Mouse (Mus musculus) lung, postnatal 0 days (tissue): ENCODE results near the gene Tiam2. TPM values are rescaled to one million over a fixed set of nuclear protein-coding genes. Genes with fewer than 3 reads are reported as not detected.

Source experiments
- ATAC-seq: fragments of 200-750 bp; cut with Nextera tagmentation; 2 replicates; pipeline ENCODE4 v1.8.0; 2017; ENCODE audit warnings: moderate library complexity
- DNase-seq: peaks from one replicate; pipeline ENCODE4 v3.0.0-alpha.2; 2016; ENCODE audit warnings: low spot score
- H3K27ac ChIP-seq: fragments of 300-500 bp; sonication (generic); 2 replicates; pipeline ENCODE4 v1.5.1; 2014; ENCODE audit warnings: antibody characterized with exemption, mild to moderate bottlenecking, low read length, mixed read lengths
- H3K27me3 ChIP-seq: fragments of 300-500 bp; sonication (generic); replicated peaks from 2 replicates; pipeline ENCODE4 v1.6.1; 2014; ENCODE audit warnings: low read length, mixed read lengths; ENCODE audit not compliant: insufficient read depth
- H3K36me3 ChIP-seq: fragments of 300-500 bp; sonication (generic); 2 replicates; pipeline ENCODE4 v1.6.1; 2014; ENCODE audit warnings: low read length, mixed read lengths; ENCODE audit not compliant: insufficient read depth
- H3K4me1 ChIP-seq: fragments of 300-500 bp; sonication (generic); 2 replicates; pipeline ENCODE4 v1.6.1; 2014; ENCODE audit warnings: antibody characterized with exemption, low read depth, low read length, mixed read lengths; ENCODE audit not compliant: insufficient read depth
- H3K4me2 ChIP-seq: fragments of 300-500 bp; sonication (generic); replicated peaks from 2 replicates; pipeline ENCODE4 v1.6.1; 2014; ENCODE audit warnings: low read depth, mild to moderate bottlenecking, low read length, moderate library complexity, mixed read lengths
- H3K4me3 ChIP-seq: fragments of 300-500 bp; sonication (generic); 2 replicates; pipeline ENCODE4 v1.5.1; 2014; ENCODE audit warnings: low read depth, low read length
- H3K9ac ChIP-seq: fragments of 300-500 bp; sonication (generic); replicated peaks from 2 replicates; pipeline ENCODE4 v1.6.1; 2014; ENCODE audit warnings: low read depth, mild to moderate bottlenecking
- H3K9me3 ChIP-seq: fragments of 300-500 bp; sonication (generic); 2 replicates; pipeline ENCODE4 v1.6.1; 2016; ENCODE audit warnings: low read length, mixed read lengths
- CTCF ChIP-seq: IDR thresholded peaks from 2 replicates; pipeline ENCODE4 v1.5.1; 2016; ENCODE audit warnings: antibody characterized with exemption, mild to moderate bottlenecking
- EP300 ChIP-seq: IDR thresholded peaks from 2 replicates; pipeline ENCODE4 v1.6.1; 2016; ENCODE audit warnings: antibody characterized with exemption, mild to moderate bottlenecking, control low read depth
- WGBS: fragments of 180-500 bp; shearing (Covaris S2); extraction: QIAGEN DNeasy Blood & Tissue Kit; methylation state at CpG from one replicate; pipeline ENCODE4 v1.1.7; 2014; 5-methylcytosine and 5-hydroxymethylcytosine counted together
- polyA plus RNA-seq: library from polyadenylated mRNA; unstranded; fragments of >200 nt; fragmentation: Nextera tagmentation; extraction: Ambion mirVana; gene quantifications from 2 replicates; pipeline ENCODE4 v1.2.1, GENCODE M21; 2015

The Tiam2 gene
- polyA plus RNA-seq, 1 experiment from 2014 or later, result 2.4 TPM

DNA sequence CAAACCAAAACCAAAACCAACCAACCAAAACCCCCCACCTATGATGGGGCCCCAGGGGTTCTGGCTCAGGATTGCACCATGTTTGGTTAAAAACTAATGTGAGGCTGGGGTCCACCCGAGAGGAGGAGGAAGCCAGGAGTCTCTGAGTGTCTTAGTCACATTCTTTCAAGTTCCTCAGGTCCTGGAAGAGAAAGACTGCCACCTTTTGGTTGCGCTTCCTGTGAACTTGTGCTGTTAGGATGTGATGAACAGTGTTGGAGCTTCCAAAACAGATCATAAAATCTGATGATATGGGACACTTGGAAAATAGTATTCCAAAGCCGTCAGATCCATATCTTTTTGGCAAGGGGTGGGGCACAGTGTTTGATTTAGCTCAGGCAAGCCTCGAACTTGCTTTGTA lies 174.6 kb downstream of the Tiam2 start:
- no peak overlapping the region for H3K9ac ChIP-seq
- no peak overlapping the region for H3K4me3 ChIP-seq
- TF ChIP-seq CTCF (peak; percentile 9; the same call in 1 of the 2 replicates), EP300 (no peak)
- no peak overlapping the region for H3K27ac ChIP-seq
- no peaks in the 10 kb centered on the region for H3K4me1 ChIP-seq
- no peak overlapping the region for H3K4me2 ChIP-seq
- DNase-seq (no peak), ATAC-seq (no peak)
- no peaks in the 10 kb centered on the region for H3K9me3 ChIP-seq
- 76% methylated on average over 4 of the region's 4 CpGs for WGBS
- H3K27me3 ChIP-seq, result no peaks in the 10 kb centered on the region
- H3K36me3 ChIP-seq, result no peaks in the 10 kb centered on the region

GRCm38 (mm10) chr17:3505711-3506110 lies 179.3 kb downstream of the Tiam2 start:
- DNase-seq (no peak), ATAC-seq (no peak)
- Histone ChIP-seq H3K9ac (no peak overlapping the region), H3K4me3 (no peak overlapping the region), H3K4me2 (no peak overlapping the region), H3K9me3 (no peaks in the 10 kb centered on the region), H3K36me3 (no peaks in the 10 kb centered on the region), H3K4me1 (no peaks in the 10 kb centered on the region), H3K27ac (no peak overlapping the region), H3K27me3 (no peaks in the 10 kb centered on the region)
- TF ChIP-seq EP300, result no peak
- WGBS, result 90% methylated on average over 1 of the region's 1 CpGs

- Histone ChIP-seq H3K9ac (no peak overlapping the region), H3K4me3 (no peak overlapping the region), H3K36me3 (no peaks in the 10 kb centered on the region), H3K27ac (no peak overlapping the region), H3K9me3 (no peaks in the 10 kb centered on the region), H3K27me3 (no peaks in the 10 kb centered on the region), H3K4me2 (no peak overlapping the region), H3K4me1 (no peaks in the 10 kb centered on the region)
- TF ChIP-seq CTCF (no peak), EP300 (no peak)
- 73% methylated on average over 8 of the region's 8 CpGs for WGBS
- DNase-seq (no peak), ATAC-seq (no peak)
Observed at GRCm38 (mm10) chr17:3506508-3506907, 180.1 kb downstream of the Tiam2 start.

DNA sequence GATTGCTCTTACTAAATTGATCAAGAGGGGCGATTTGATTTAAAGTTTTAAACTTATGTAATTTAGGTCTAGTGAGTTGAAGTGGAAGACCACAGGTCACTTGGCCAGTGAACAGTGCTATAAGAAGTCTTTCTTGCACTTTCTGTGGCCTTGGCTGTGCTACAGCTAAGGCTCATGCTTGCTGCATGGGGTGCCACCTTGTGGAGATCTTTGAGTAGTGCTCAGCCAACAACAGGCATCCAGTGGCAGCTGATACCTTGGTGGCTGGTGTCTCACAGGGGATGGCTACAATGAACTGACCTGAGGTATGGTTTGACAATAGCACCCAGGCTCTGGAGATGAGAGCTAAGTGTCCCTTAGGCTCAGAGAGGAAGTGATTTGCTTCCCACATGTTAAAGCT lies 183.5 kb downstream of the Tiam2 start:
- Histone ChIP-seq H3K4me2 (no peak overlapping the region), H3K9ac (no peak overlapping the region), H3K9me3 (no peaks in the 10 kb centered on the region), H3K36me3 (no peaks in the 10 kb centered on the region), H3K4me1 (no peaks in the 10 kb centered on the region), H3K27ac (no peak overlapping the region), H3K4me3 (no peak overlapping the region), H3K27me3 (no peaks in the 10 kb centered on the region)
- peak; percentile 61; the same call in 1 of the 2 replicates for ATAC-seq
- 10% methylated on average over 1 of the region's 1 CpGs for WGBS
- TF ChIP-seq CTCF (peak; percentile 85), EP300 (no peak)
- peak; percentile 56 for DNase-seq

GRCm38 (mm10) chr17:3514316-3514715 lies 187.9 kb downstream of the Tiam2 start:
- no peaks in the 10 kb centered on the region for H3K4me1 ChIP-seq
- no peak overlapping the region for H3K4me2 ChIP-seq
- WGBS, result 79% methylated on average over 5 of the region's 5 CpGs
- ATAC-seq, result no peak
- H3K27ac ChIP-seq, result no peak overlapping the region
- no peaks in the 10 kb centered on the region for H3K9me3 ChIP-seq
- H3K9ac ChIP-seq, result no peak overlapping the region
- TF ChIP-seq CTCF, result no peak
- no peak for TF ChIP-seq EP300
- H3K27me3 ChIP-seq, result no peaks in the 10 kb centered on the region
- no peaks in the 10 kb centered on the region; the same call in 1 of the 2 replicates for H3K36me3 ChIP-seq
- no peak for DNase-seq
- H3K4me3 ChIP-seq, result no peak overlapping the region

- H3K27me3 ChIP-seq, result no peaks in the 10 kb centered on the region
- TF ChIP-seq CTCF, result no peak
- 91% methylated on average over 8 of the region's 8 CpGs for WGBS
- no peak overlapping the region for H3K9ac ChIP-seq
- ATAC-seq (no peak), DNase-seq (no peak)
- no peaks in the 10 kb centered on the region for H3K9me3 ChIP-seq
- H3K4me3 ChIP-seq, result no peak overlapping the region
- H3K4me2 ChIP-seq, result no peak overlapping the region
- no peak overlapping the region for H3K27ac ChIP-seq
- H3K36me3 ChIP-seq, result no peaks in the 10 kb centered on the region; the same call in 1 of the 2 replicates
- no peaks in the 10 kb centered on the region for H3K4me1 ChIP-seq
Observed at GRCm38 (mm10) chr17:3515851-3516250, 189.5 kb downstream of the Tiam2 start.

DNA sequence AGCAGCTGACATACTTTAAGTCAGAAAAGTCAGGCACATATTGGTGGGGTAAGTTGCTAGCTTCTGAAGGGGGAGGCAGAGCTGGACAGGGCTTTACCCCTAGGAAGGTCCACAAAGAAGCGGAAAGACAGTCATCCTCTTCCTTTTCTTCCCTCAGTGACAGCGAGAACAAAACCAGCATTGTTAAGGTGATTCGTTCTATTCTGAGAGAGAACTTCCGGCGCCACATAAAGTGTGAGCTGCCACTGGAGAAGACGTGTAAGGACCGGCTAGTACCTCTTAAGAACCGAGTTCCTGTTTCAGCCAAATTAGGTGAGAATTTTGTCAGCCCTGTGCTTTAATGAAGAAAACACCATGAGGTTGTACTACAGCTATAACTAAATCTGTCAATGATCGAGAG lies 190.0 kb downstream of the Tiam2 start:
- no peak overlapping the region for H3K9ac ChIP-seq
- DNase-seq, result no peak
- no peak overlapping the region for H3K4me3 ChIP-seq
- no peak for ATAC-seq
- H3K27ac ChIP-seq, result no peak overlapping the region
- H3K9me3 ChIP-seq, result no peaks in the 10 kb centered on the region
- no peak overlapping the region for H3K4me2 ChIP-seq
- TF ChIP-seq CTCF (no peak), EP300 (no peak)
- 71% methylated on average over 9 of the region's 9 CpGs for WGBS
- no peaks in the 10 kb centered on the region; the same call in 1 of the 2 replicates for H3K36me3 ChIP-seq
- H3K27me3 ChIP-seq, result no peaks in the 10 kb centered on the region
- no peaks in the 10 kb centered on the region for H3K4me1 ChIP-seq
